Mouse (Mus musculus) frontal cortex, adult 2 months (tissue): ENCODE measurements at regions not wholly inside any gene's neighbourhood (a gene's known extent, or its start where the extent isn't known, plus 50 kb on each side); places are given as distances from the start of the nearest gene placed in this dataset.
A peak's percentile ranks its signal among the peaks of the same experiment; 100 is the strongest.

Source experiments
- DNase-seq, 2 experiments: peaks; one replicate each; pipeline ENCODE4 v3.0.0; 2022; ENCODE audit warnings: low spot score in 1 of 2; ENCODE audit errors: extremely low spot score in 1 of 2

DNA sequence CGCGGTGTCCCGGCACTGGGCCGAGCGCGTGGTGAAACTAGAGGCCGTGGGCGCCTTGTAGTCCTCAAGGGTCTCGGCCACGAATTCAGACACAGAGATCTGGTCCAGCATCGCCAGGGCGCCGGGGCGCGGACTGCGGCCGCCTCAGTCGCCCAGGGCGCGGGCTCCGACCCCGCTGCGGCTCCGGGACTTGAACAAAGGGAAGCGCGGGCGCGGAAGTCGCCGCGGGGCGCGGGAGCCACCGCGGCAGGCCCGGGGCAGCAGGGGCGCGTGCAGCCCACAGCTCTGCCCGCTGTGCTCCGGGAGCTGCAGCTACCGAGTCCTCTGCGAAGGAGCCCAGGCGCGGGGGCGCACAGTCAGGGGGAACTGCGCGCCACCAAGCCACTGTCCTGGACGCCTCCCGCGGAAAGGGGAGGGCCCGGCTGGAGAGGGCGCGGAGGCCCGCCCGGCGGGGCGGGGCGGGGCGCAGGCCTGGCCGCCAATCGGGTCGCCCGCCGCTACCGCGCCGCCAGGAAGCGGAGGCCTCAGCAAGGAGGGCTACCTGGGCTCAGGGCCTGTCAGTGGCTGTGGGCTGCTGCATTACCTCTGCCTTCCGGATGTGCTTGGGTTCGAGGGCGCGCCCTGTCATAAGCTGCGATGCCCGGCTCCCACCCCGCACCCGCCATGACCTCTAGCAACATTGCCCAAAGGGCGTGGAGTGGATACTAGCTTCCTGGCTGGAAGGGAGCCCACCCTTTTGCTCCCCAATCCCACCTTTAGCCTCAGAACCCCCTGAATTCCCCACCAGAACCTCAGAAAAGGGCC, 155.2 kb upstream of the 9030624G23Rik start:
- peak in 1 of 2 experiments; percentile 1 for DNase-seq
